Mouse (Mus musculus): ENCODE results near the gene Rnf103. TPM values are rescaled to one million over a fixed set of nuclear protein-coding genes. Genes with fewer than 3 reads are reported as not detected.

Gene Rnf103
- total and polyA plus RNA-seq, 2 experiments from 2014 or later, result 14.9 to 17.3 TPM

DNA sequence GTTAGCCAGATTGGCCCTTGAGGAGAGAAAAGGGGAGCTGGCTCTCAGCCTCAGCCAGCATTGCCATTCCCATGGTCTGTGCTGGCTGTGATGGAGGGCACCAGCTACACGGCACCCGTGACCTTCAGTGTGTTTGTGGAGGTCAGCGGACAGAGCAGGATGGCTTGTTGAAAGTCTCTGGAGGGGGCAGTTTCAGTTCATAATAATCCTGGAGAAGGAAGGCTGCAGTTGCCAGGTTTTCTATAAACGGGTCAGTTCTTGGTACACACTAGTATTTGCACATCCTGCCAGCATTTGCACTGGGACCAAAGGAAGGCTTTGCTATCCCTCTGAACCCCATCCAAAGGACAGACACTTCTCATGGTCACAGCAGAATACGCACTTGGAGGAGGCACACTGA is 8.4 kb upstream of the Rnf103 start:
- H3K36me3 ChIP-seq (replicated peaks; ENCODE audit: control insufficient read depth, insufficient read depth, low read length), result no peaks in the 10 kb centered on the region
- no peak overlapping the region for H3K9ac ChIP-seq (replicated peaks; ENCODE audit: low read depth, low read length)
- DNase-seq (ENCODE audit: low spot score), result no peak
- no peaks in the 10 kb centered on the region for H3K9me3 ChIP-seq (replicated peaks; ENCODE audit: control insufficient read depth, low read length)
- H3K4me2 ChIP-seq (ENCODE audit: low read depth, low read length), result no peak overlapping the region
- no peak overlapping the region for H3K27ac ChIP-seq (ENCODE audit: low read depth)
- no peaks in the 10 kb centered on the region for H3K4me1 ChIP-seq (ENCODE audit: control insufficient read depth, insufficient read depth)
- no peaks in the 10 kb centered on the region for H3K27me3 ChIP-seq (ENCODE audit: control insufficient read depth, insufficient read depth, low read length)
- H3K4me3 ChIP-seq (ENCODE audit: low read depth, low read length), result no peak overlapping the region
- no peak for ATAC-seq (ENCODE audit: insufficient read depth, low read depth)
- no peak for TF ChIP-seq EP300 (IDR thresholded peaks at IDR 0.05; ENCODE audit: low read depth)
- TF ChIP-seq CTCF (IDR thresholded peaks at IDR 0.05; ENCODE audit: low read depth), result no peak
- WGBS, result 75% methylated on average over 5 of the region's 5 CpGs

DNA sequence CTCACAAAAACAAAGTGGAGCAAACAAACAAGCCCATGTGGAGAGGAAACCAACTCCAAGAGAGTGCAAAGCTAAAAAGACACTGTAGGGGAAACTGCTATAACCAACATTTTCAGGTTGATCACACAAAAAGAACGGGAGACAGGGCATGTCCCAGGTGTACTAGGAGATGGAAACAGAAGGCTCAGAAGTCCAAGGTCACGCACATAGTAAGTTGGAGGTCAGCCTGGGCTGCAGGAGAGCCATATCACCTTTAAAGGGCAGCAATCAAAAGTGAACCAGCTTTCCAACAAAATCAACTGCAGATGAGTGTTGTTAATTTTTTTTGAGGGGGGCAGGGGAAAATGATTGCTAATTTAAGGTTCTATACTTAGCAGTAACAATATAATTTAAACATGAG is 7.5 kb upstream of the Rnf103 start:
- Histone ChIP-seq H3K9me3 (replicated peaks; ENCODE audit: control insufficient read depth, low read length) (no peaks in the 10 kb centered on the region), H3K9ac (replicated peaks; ENCODE audit: low read depth, low read length) (no peak overlapping the region), H3K27ac (ENCODE audit: low read depth) (no peak overlapping the region), H3K4me3 (ENCODE audit: low read depth, low read length) (no peak overlapping the region), H3K36me3 (replicated peaks; ENCODE audit: control insufficient read depth, insufficient read depth, low read length) (no peaks in the 10 kb centered on the region), H3K4me2 (ENCODE audit: low read depth, low read length) (no peak overlapping the region), H3K27me3 (ENCODE audit: control insufficient read depth, insufficient read depth, low read length) (no peaks in the 10 kb centered on the region), H3K4me1 (ENCODE audit: control insufficient read depth, insufficient read depth) (no peaks in the 10 kb centered on the region)
- ATAC-seq (ENCODE audit: insufficient read depth, low read depth) (no peak), DNase-seq (ENCODE audit: low spot score) (no peak)
- WGBS, result 56% methylated on average over 2 of the region's 2 CpGs
- TF ChIP-seq EP300 (IDR thresholded peaks at IDR 0.05; ENCODE audit: low read depth), result no peak
- TF ChIP-seq CTCF (IDR thresholded peaks at IDR 0.05; ENCODE audit: low read depth), result no peak

DNA sequence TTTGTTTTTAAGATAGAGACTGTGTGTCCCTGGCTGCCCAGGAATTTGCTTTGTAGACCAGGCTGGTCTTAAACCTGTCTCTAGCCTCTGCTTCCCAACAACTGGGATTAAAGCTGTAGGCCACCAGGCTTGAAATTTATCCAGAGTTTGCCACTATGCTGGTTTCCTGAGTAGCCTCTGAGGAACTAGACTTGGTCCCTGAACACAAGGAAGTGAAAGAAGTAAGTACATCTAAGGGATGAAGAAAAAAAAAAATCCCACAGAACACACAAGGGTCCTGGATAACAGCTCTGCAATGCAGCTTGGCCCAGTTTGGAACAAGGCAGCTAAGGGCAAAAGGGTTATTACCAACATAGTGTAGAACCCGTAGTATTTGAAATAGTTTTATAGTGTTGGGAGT is 6.8 kb upstream of the Rnf103 start:
- Histone ChIP-seq H3K4me1 (ENCODE audit: control insufficient read depth, insufficient read depth) (no peaks in the 10 kb centered on the region), H3K27ac (ENCODE audit: low read depth) (no peak overlapping the region), H3K4me2 (ENCODE audit: low read depth, low read length) (no peak overlapping the region), H3K4me3 (ENCODE audit: low read depth, low read length) (no peak overlapping the region), H3K9ac (replicated peaks; ENCODE audit: low read depth, low read length) (no peak overlapping the region), H3K36me3 (replicated peaks; ENCODE audit: control insufficient read depth, insufficient read depth, low read length) (no peaks in the 10 kb centered on the region), H3K27me3 (ENCODE audit: control insufficient read depth, insufficient read depth, low read length) (no peaks in the 10 kb centered on the region), H3K9me3 (replicated peaks; ENCODE audit: control insufficient read depth, low read length) (no peaks in the 10 kb centered on the region)
- no peak for ATAC-seq (ENCODE audit: insufficient read depth, low read depth)
- 92% methylated on average over 1 of the region's 1 CpGs for WGBS
- no peak for DNase-seq (ENCODE audit: low spot score)
- TF ChIP-seq EP300 (IDR thresholded peaks at IDR 0.05; ENCODE audit: low read depth) (no peak), CTCF (IDR thresholded peaks at IDR 0.05; ENCODE audit: low read depth) (no peak)

GRCm38 (mm10) chr6:71487966-71488365 is 5.7 kb upstream of the Rnf103 start:
- WGBS, result 37% methylated on average over 4 of the region's 4 CpGs
- Histone ChIP-seq H3K4me2 (ENCODE audit: low read depth, low read length) (no peak overlapping the region), H3K9me3 (replicated peaks; ENCODE audit: control insufficient read depth, low read length) (no peaks in the 10 kb centered on the region), H3K27ac (ENCODE audit: low read depth) (no peak overlapping the region), H3K9ac (replicated peaks; ENCODE audit: low read depth, low read length) (no peak overlapping the region), H3K4me1 (ENCODE audit: control insufficient read depth, insufficient read depth) (no peaks in the 10 kb centered on the region), H3K4me3 (ENCODE audit: low read depth, low read length) (no peak overlapping the region), H3K27me3 (ENCODE audit: control insufficient read depth, insufficient read depth, low read length) (no peaks in the 10 kb centered on the region), H3K36me3 (replicated peaks; ENCODE audit: control insufficient read depth, insufficient read depth, low read length) (no peaks in the 10 kb centered on the region)
- DNase-seq (ENCODE audit: low spot score) (no peak), ATAC-seq (ENCODE audit: insufficient read depth, low read depth) (no peak)
- TF ChIP-seq EP300 (IDR thresholded peaks at IDR 0.05; ENCODE audit: low read depth), result no peak
- TF ChIP-seq CTCF (IDR thresholded peaks at IDR 0.05; ENCODE audit: low read depth), result no peak

- no peak overlapping the region for H3K27ac ChIP-seq (ENCODE audit: low read depth)
- no peak overlapping the region for H3K4me2 ChIP-seq (ENCODE audit: low read depth, low read length)
- no peak for TF ChIP-seq EP300 (IDR thresholded peaks at IDR 0.05; ENCODE audit: low read depth)
- TF ChIP-seq CTCF (IDR thresholded peaks at IDR 0.05; ENCODE audit: low read depth), result no peak
- H3K4me3 ChIP-seq (ENCODE audit: low read depth, low read length), result no peak overlapping the region
- no peak for ATAC-seq (ENCODE audit: insufficient read depth, low read depth)
- WGBS, result 62% methylated on average over 4 of the region's 4 CpGs
- no peaks in the 10 kb centered on the region for H3K27me3 ChIP-seq (ENCODE audit: control insufficient read depth, insufficient read depth, low read length)
- H3K9me3 ChIP-seq (replicated peaks; ENCODE audit: control insufficient read depth, low read length), result no peaks in the 10 kb centered on the region
- no peak for DNase-seq (ENCODE audit: low spot score)
- H3K36me3 ChIP-seq (replicated peaks; ENCODE audit: control insufficient read depth, insufficient read depth, low read length), result no peaks in the 10 kb centered on the region
- peaks cover 13% of the 10 kb centered on the region; the same call in 1 of the 2 replicates for H3K4me1 ChIP-seq (ENCODE audit: control insufficient read depth, insufficient read depth)
- no peak overlapping the region for H3K9ac ChIP-seq (replicated peaks; ENCODE audit: low read depth, low read length)
These were observed 1.6 kb upstream of the Rnf103 start for GRCm38 (mm10) chr6:71492136-71492535.

Data from heart, postnatal 0 days (tissue).